ENCODE assay signal across 21 mouse cellular contexts in genomic region chr1:191086960-191087359, GRCm38 (mm10). TPM values are rescaled to one million over a fixed set of nuclear protein-coding genes. Genes with fewer than 3 reads are reported as not detected.
"Had no signal": no experiment of that assay in that cellular context is flagged by ENCODE, and none has a peak within 500 bp of the region (broad histone marks: within the 10 kb centered on the region; RNA-seq: fewer than 3 reads in every experiment).

No protein-coding gene starts in this region.

- ATAC-seq: inflammation-experienced regulatory T-cells, adult 6 months; intestine, postnatal 0 days; midbrain, embryonic 13.5 days had no signal

- DNase-seq: layer of hippocampus, postnatal 36 days; lung, adult 2 months; right cerebral cortex, adult 18-20 months; right cerebral cortex, postnatal 25 days; thymus, postnatal 36 days had no signal

- H3K4me3 ChIP-seq: limb, embryonic 15.5 days; midbrain, embryonic 13.5 days; myocyte; neural tube, embryonic 15.5 days had no signal

- H3K36me3 ChIP-seq: neural tube, embryonic 15.5 days had no signal

- H3K27me3 ChIP-seq: limb, embryonic 15.5 days; midbrain, embryonic 13.5 days; neural tube, embryonic 15.5 days had no signal

- H3K4me2 ChIP-seq: limb, embryonic 15.5 days; midbrain, embryonic 13.5 days; neural tube, embryonic 15.5 days had no signal

- H3K27ac ChIP-seq: kidney, postnatal 0 days; limb, embryonic 15.5 days; midbrain, embryonic 13.5 days; neural tube, embryonic 15.5 days had no signal

- H3K9me3 ChIP-seq: limb, embryonic 15.5 days; midbrain, embryonic 13.5 days; neural tube, embryonic 15.5 days had no signal

- H3K4me1 ChIP-seq: midbrain, embryonic 13.5 days; neural tube, embryonic 15.5 days had no signal

- H3K9ac ChIP-seq: limb, embryonic 15.5 days; midbrain, embryonic 13.5 days; neural tube, embryonic 15.5 days had no signal

RNA-seq across cellular contexts. Expression of gene Spata45, which starts 50.5 kb away (rescaled TPM):
- total RNA-seq: layer of hippocampus, adult 18-20 months; layer of hippocampus, postnatal 36 days; left cerebral cortex, adult 8-10 months; left cerebral cortex, postnatal 25 days; midbrain, postnatal 0 days had no signal
- polyA plus RNA-seq: kidney, postnatal 0 days; limb, embryonic 11.5 days; limb, embryonic 15.5 days; lung, adult 2 months; midbrain, embryonic 13.5 days; midbrain, postnatal 0 days; myocyte; neural tube, embryonic 11.5 days; neural tube, embryonic 15.5 days; small intestine, adult 2 months; stomach, embryonic 14.5 days; thymus, postnatal 0 days had no signal
